Mouse (Mus musculus) spleen, adult 2 months (tissue): ENCODE measurements at regions not wholly inside any gene's neighbourhood (a gene's known extent, or its start where the extent isn't known, plus 50 kb on each side); places are given as distances from the start of the nearest gene placed in this dataset.

Source experiments
- CTCF ChIP-seq: fragments of 200-500 bp; IDR thresholded peaks from 2 replicates; pipeline ENCODE4 v1.5.1; 2011; ENCODE audit warnings: mild to moderate bottlenecking, inconsistent platforms; ENCODE audit not compliant: insufficient read depth, insufficient read length, insufficient replicate concordance; ENCODE audit errors: extremely low read depth
- POLR2A ChIP-seq: fragments of 200-500 bp; IDR thresholded peaks from 2 replicates; pipeline ENCODE4 v1.6.1; 2011; ENCODE audit warnings: low read depth, low read length, inconsistent platforms

DNA sequence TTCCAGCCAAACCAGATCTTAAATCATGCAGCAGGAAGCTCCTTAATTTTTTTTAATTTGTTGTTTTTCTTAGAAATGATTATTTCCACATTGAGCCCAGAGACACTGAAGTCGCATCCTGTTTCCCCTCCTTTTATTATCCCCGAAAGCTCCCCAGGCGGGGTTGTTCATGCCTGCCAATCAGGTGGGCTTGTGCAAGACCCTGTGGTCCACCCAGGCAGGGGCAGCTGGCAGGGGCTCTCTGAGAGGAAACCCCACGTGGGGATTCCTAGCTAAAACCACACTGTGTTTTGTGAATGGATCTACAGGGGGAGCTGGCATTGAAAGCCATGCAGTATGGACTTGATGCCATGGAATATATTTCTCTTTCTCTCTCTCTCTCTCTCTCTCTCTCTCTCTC is 66.2 kb downstream of the Tfap2c start:
- TF ChIP-seq POLR2A (no peak), CTCF (no peak)
